Mouse (Mus musculus) c-Kit-positive CD71-positive TER-119-negative erythroid progenitor cells, embryonic 14.5 days (primary cell): ENCODE measurements around the gene Fip1l1.

Experiments
- DNase-seq: peaks from one replicate; pipeline ENCODE4 v3.0.0-alpha.2; 2013; ENCODE audit warnings: low read depth

Gene Fip1l1

DNA sequence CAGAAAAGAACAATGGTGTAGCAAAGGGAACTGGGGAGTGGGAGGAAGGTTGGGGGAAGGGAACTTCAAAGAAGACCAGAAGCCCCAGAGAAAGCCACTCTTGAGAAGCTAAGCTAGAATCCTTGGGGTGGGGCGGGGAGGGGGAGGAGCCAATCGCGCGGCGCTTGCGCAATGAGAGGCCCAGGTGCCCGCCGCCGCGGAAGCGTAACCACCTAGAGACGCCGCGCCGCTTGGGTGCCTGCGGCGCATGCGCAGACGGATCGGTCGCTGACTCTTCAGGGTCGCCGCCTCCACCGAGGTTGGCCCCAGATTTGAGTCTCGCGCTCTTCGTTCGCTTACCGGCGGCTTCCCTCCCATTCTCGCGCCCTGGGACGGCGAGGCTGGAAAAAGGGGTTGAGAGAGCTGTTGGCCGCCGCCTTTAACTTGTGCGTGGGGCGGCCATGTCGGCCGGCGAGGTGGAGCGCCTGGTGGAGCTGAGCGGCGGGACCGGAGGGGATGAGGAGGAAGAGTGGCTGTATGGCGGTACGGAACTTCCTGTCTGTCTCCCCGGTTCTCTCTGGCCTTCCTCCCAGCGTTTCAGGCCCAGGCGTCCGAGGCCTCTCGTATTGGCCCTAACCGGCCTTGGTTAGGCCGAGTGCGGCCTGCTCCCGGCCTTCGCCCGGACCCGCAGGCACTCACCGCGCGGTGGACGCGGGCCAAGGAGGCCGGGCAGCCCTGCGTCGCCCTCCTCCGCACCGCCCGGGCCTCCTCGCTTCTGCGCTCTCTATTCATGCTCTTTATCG, at the start of gene Fip1l1:
TSS of gene Fip1l1 (plus strand) at position 210 of the 782 bp plus-strand sequence.
- peak; percentile 87 for DNase-seq

DNA sequence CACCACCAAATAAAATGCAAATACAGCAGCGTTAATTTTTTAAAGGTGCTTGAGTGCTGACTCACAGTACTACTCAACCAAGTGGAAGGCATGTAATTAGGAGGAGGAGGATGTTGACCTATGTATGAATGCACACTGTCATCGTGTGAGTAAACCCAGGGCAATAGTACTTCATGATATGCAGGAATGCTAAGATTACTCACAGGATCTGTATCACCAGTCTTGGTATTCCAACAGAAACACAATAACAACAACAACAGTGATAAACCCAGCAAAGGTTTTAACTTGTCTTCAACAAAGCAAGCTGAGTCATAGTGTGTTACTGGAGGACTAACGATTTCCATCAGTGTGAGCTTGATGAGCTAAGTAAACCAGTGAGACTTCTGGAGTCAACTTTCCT, 42.5 kb upstream of the Fip1l1 start:
- no peak for DNase-seq

GRCm38 (mm10) chr5:74511686-74512085, 23.6 kb upstream of the Fip1l1 start:
- no peak for DNase-seq

DNA sequence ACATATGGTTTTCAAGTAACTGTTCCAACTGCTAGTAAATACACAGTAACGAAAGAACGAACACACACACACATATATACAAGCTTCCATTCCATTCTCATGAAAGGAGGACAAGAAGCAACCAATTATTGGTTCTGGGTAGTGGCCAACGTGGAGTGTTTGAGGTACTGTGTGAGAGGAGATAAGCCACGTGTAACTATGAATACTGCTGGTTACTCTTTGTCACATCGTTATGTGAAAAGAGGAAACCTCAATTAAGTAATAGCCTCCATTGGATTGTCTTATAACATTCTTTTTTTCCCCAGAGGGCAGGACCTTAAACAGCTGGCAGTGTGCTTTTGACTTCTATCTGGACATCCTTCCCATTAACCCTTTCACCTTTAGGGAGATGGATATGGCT, 8.2 kb upstream of the Fip1l1 start:
- no peak for DNase-seq

- no peak for DNase-seq
Observed at GRCm38 (mm10) chr5:74530785-74531184, 4.5 kb upstream of the Fip1l1 start.

DNA sequence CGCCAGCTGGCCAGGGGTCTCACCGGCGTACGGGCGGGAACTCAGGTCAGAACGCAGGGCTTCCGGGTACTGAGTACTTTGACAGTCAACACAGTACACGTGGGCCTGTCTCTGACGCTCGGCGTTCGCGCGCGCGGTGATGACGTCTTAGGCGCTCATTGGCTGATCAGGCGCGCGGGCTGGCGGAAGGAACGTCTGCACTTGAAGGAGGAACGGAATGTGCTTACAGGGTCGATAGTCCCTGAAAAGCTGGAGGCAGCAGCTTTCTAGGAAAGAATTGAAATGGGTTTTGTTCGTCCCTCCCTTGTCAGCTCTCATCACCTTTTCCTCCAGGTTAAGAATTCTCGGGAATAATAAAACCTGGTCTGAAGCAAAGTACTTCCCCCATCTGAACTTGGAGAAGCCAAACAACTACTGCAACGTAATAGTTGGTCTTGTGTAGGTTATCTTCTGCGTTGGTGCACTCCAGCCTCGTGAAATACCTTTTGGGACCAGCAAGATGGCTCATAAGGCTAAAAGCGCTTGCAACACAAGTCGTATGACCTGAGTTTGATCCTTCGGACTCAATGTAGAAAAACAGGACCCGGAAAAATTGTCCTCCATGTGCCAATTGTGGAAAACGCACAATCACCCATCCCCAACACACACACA, 3.5 kb upstream of the Fip1l1 start, which contains the start of gene Scfd2:
TSS of gene Scfd2 (minus strand) at position 130 of the 651 bp plus-strand sequence.
- DNase-seq = peak; percentile 94

GRCm38 (mm10) chr5:74536180-74536947, 1.1 kb downstream of the Fip1l1 start:
- DNase-seq = peak; percentile 30

- DNase-seq = no peak
Observed at GRCm38 (mm10) chr5:74545606-74546005, 10.4 kb downstream of the Fip1l1 start.

DNA sequence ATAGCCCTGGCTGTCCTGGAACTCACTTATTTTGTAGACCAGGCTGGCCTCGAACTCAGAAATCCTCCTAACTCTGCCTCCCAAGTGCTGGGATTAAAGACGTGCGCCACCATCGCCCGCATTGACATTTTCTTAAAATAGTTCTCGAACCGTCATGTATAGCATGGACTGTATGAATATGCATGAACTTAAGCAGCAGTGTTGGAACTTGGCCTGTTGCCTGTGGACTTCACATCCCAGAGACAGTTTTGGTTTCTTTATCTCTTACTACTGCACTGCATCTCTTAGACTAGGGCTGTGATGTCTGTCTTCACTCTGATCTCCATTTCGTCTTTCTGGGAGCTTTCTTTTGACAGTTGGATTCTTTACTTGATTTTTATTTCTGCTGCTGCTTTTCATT, 14.3 kb downstream of the Fip1l1 start:
- no peak for DNase-seq

DNA sequence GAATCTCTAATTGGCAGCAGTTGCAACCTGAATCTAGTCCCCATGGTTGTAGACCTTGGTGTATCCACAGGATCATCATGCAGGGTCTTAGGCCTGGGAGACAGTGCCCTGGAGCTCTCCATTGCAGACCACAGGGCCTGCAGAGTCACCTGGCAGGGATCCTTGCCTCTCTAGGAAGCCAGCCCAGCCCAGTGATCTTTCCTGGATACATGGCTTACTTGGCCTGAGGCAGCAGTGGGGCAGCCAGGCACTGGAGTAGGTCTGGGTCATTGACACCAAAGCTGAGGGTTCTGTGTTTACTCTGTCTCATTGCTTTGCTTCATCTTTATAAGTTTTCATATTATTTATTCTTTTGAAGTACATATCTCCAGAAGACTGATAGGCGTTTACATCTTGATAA, 25.9 kb downstream of the Fip1l1 start:
- no peak for DNase-seq

DNA sequence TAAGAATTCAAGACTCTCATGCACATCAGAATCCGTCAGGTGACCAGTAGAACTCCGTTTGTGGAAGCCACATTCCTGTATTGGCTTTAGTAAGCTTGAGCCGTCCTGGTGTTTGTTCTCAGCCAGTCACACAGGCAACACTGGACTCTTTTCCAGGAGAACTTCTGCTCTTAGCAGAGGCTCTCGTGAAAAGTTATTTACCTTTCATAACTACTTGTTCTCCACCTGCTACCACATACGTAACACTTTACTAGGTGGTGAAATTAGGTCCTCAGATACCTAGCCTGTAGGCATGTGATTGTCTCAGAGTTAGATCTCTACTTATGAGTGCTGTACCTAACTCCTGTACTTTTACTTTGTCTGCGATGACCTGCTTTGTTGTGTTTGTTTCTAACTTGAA, 36.5 kb downstream of the Fip1l1 start:
- DNase-seq = no peak

GRCm38 (mm10) chr5:74589133-74589532, 53.9 kb downstream of the Fip1l1 start:
- DNase-seq = no peak

DNA sequence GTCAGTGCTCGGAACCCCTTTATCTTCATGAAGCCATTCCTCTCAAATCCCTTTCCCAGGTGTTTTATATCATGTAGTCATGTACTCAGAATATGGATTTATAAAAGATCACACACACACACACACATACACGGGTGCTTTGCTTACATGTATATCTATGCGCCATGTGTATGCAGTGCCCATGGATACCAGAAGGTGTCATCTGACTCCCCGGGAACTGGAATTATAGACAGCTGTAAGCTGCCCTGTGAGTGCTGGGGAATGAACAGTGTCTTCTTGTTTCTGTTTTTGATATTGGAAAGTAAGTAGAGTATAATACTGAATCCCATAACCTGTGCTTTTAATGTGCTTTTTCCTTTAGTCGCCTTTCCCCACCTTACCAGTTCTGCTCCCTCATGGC, 56.2 kb downstream of the Fip1l1 start:
- DNase-seq = no peak

DNA sequence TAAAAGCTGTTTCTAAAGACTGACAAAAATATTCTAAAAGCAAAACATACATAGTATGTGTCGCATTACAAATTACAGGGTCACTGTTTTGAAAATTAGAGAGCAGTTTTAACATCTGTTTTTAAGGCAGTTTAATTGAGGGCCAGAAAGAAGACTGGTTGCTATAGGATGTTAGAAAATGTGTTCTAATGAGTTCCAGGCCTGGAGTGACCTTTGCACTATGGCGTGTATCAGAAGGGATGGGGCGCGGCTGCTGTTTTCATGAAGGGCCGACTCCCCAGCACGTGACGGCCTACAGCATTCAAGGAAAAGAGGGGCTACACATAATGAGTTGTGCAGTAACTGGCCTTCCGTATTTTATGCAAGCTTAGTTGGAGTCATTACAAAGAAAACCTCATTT, 57.9 kb downstream of the Fip1l1 start:
- no peak for DNase-seq

DNA sequence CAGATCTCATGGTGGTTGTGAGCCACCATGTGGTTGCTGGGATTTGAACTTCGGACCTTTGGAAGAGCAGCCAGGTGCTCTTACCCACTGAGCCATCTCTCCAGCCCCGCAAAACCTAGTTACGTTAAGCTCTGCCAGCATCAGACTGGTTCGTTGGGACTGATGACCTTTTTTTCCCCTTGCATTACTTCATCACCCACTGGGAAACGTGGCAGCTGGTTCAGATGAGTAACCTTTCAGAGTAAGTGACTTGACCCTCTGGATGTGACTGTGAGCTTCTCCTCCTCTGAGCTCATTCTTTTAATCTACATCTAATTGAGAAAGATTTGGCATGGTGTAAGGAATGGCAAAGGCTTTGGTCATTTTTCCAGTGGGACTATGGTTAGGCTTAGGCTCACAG, 64.8 kb downstream of the Fip1l1 start:
- no peak for DNase-seq

DNA sequence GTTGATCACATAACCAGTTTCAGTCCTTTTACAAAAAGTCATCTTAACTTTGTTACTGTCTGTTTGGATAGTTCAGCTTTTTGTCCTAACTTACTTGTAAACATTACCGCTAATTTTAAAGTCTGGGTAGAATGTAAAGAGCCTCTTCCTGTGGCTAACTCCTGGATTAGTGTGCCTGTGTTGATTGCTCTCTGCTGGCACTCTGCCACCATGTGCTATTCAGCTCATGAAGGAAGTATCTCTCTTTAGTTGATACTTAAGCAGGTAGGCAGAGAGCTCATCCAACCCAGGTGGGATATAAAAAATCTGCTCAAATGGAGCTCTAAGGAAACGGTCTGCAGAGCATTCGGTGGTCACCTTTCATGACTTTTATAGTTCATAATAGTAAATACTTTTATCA, 65.9 kb downstream of the Fip1l1 start:
- no peak for DNase-seq

DNA sequence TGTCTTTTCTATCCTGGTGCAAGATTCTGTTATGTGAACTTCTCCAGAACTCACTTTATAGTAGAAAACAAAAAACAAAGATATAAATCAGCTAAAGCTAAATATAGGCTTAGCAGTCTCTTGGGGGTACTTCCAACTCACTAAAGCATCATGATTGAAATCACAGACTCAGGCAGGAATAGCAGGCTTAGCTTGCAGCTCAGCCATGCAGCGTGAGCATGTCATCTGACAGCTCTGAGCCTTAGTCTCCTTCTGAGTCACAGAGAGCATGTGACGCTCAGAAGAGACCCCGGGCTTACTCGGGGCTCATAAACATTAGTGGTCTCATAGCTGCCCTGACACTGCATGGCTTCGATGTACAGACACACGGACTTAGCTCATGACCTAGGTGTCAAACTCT, 66.7 kb downstream of the Fip1l1 start:
- DNase-seq = no peak

- DNase-seq = no peak
Observed at GRCm38 (mm10) chr5:74602371-74602770, 67.1 kb downstream of the Fip1l1 start.

DNA sequence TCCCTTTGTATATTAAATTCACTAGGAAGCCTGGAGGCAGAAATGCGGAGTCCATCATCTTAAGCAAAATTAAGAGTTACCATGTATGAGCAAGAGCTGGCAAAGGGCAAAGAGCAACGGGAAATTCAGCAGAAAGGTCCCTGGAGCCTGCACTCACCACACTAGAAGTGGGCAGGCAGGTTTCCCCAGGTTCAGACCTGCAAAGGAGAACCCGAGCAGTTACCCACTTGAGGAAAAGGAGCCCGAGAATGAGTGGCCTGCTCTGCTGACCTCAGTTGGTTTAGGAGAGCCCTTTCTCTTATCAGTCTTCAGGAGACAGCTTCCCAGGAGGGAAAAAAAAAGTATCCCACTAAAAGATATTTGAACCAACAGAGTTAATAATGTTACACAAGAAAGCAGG, 68.1 kb downstream of the Fip1l1 start:
- DNase-seq = no peak

GRCm38 (mm10) chr5:74606213-74606612, 71.0 kb downstream of the Fip1l1 start:
- DNase-seq = no peak

- no peak for DNase-seq
Observed at GRCm38 (mm10) chr5:74610511-74610910, 75.3 kb downstream of the Fip1l1 start.

- DNase-seq = no peak
Observed at GRCm38 (mm10) chr5:74612713-74613112, 77.5 kb downstream of the Fip1l1 start.
